Mouse (Mus musculus): ENCODE data around the gene Hoxc4. TPM values are rescaled to one million over a fixed set of nuclear protein-coding genes. Genes with fewer than 3 reads are reported as not detected.

Hoxc4 gene
- polyA plus RNA-seq, 1 experiment from 2014 or later, result 61.2 TPM

GRCm38 (mm10) chr15:103015009-103015399 is 3.7 kb upstream of the Hoxc4 start:
- ATAC-seq, result 0 out of 2 replicates have a peak, but pooled peaks have one; percentile 9
- H3K4me2 ChIP-seq (ENCODE audit: low read length), result peak overlapping the region; percentile 62
- WGBS, result 1% methylated on average over 28 of the region's 28 CpGs
- H3K36me3 ChIP-seq (ENCODE audit: control insufficient read depth, insufficient read depth, low read length), result no peaks in the 10 kb centered on the region
- H3K27me3 ChIP-seq (replicated peaks; ENCODE audit: control insufficient read depth, insufficient read depth, low read length), result peaks cover 68% of the 10 kb centered on the region
- peak overlapping the region; percentile 73 for H3K27ac ChIP-seq (ENCODE audit: low read depth, low read length)
- H3K4me3 ChIP-seq (ENCODE audit: low read length), result peak overlapping the region; percentile 41
- H3K4me1 ChIP-seq (ENCODE audit: control insufficient read depth, insufficient read depth, low read depth, low read length), result peaks cover 3% of the 10 kb centered on the region
- H3K9me3 ChIP-seq (ENCODE audit: control insufficient read depth, low read length), result no peaks in the 10 kb centered on the region
- peak overlapping the region; percentile 66 for H3K9ac ChIP-seq (ENCODE audit: low read depth, low read length)

- Histone ChIP-seq H3K9me3 (ENCODE audit: control insufficient read depth, low read length) (no peaks in the 10 kb centered on the region), H3K36me3 (ENCODE audit: control insufficient read depth, insufficient read depth, low read length) (no peaks in the 10 kb centered on the region), H3K9ac (ENCODE audit: low read depth, low read length) (peak overlapping the region; percentile 66), H3K27ac (ENCODE audit: low read depth, low read length) (peak overlapping the region; percentile 73), H3K4me2 (ENCODE audit: low read length) (peak overlapping the region; percentile 62), H3K27me3 (replicated peaks; ENCODE audit: control insufficient read depth, insufficient read depth, low read length) (peaks cover 65% of the 10 kb centered on the region), H3K4me1 (ENCODE audit: control insufficient read depth, insufficient read depth, low read depth, low read length) (peaks cover 3% of the 10 kb centered on the region), H3K4me3 (ENCODE audit: low read length) (peak overlapping the region; percentile 41)
- no peak for ATAC-seq
- 7% methylated on average over 19 of the region's 19 CpGs for WGBS
Observed at GRCm38 (mm10) chr15:103015406-103016166, 3.1 kb upstream of the Hoxc4 start.

DNA sequence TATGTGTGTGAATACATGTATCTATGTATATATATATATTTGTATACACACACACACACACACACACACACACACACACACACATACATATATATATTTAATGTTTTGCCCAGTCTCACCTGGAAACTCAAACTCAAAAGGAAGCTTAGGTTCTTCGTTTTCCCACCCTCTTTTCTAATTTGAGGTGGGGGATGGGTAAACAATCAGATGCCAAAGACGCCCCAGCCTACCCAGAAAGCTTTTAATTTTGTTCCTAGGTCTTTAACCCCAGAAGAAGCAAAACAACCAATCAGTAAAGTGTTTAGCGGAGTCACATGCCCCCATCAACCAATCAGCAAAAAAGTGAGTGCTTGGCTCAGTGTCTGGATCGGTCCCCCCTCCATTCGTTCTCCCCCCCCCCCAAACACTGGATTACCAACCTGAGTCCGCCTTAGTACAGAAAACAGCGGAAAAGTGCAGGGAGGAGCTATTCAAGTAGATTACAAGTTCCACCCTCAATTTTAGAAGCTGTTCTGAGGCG is 2.2 kb downstream of the Hoxc4 start:
- peak overlapping the region; percentile 19 for H3K4me3 ChIP-seq (ENCODE audit: low read length)
- H3K4me1 ChIP-seq (ENCODE audit: control insufficient read depth, insufficient read depth, low read depth, low read length), result no peaks in the 10 kb centered on the region
- H3K9ac ChIP-seq (ENCODE audit: low read depth, low read length), result no peak overlapping the region
- H3K4me2 ChIP-seq (ENCODE audit: low read length), result peak overlapping the region; percentile 38
- H3K27me3 ChIP-seq (replicated peaks; ENCODE audit: control insufficient read depth, insufficient read depth, low read length), result peaks cover 65% of the 10 kb centered on the region
- ATAC-seq, result no peak
- H3K36me3 ChIP-seq (ENCODE audit: control insufficient read depth, insufficient read depth, low read length), result no peaks in the 10 kb centered on the region
- H3K27ac ChIP-seq (ENCODE audit: low read depth, low read length), result no peak overlapping the region
- 2% methylated on average over 8 of the region's 8 CpGs for WGBS
- no peaks in the 10 kb centered on the region for H3K9me3 ChIP-seq (ENCODE audit: control insufficient read depth, low read length)

DNA sequence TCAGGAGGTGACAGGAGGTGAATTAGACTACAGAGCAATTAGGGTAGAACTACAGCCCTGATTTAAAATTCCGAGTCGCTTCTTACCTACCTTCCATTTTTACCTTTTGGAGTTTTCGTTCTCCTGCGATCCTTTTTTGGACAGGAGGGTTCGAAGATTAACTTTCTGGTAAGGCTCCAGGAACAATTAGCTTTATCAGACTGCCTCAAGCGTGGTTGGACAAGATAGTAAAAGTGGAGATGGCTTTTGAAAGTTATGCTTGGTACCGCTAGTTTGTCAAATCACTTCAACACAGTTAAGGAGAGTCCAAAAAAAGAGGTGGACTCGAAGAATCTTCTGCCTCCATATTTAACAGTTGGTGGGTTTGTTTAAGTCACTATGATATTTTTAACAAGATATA is 2.8 kb downstream of the Hoxc4 start:
- Histone ChIP-seq H3K9me3 (ENCODE audit: control insufficient read depth, low read length) (no peaks in the 10 kb centered on the region), H3K27ac (ENCODE audit: low read depth, low read length) (no peak overlapping the region), H3K9ac (ENCODE audit: low read depth, low read length) (no peak overlapping the region), H3K4me2 (ENCODE audit: low read length) (peak overlapping the region; percentile 38), H3K36me3 (ENCODE audit: control insufficient read depth, insufficient read depth, low read length) (no peaks in the 10 kb centered on the region), H3K4me1 (ENCODE audit: control insufficient read depth, insufficient read depth, low read depth, low read length) (no peaks in the 10 kb centered on the region), H3K4me3 (ENCODE audit: low read length) (no peak overlapping the region), H3K27me3 (replicated peaks; ENCODE audit: control insufficient read depth, insufficient read depth, low read length) (peaks cover 62% of the 10 kb centered on the region)
- no peak for ATAC-seq
- WGBS, result 8% methylated on average over 8 of the region's 8 CpGs

DNA sequence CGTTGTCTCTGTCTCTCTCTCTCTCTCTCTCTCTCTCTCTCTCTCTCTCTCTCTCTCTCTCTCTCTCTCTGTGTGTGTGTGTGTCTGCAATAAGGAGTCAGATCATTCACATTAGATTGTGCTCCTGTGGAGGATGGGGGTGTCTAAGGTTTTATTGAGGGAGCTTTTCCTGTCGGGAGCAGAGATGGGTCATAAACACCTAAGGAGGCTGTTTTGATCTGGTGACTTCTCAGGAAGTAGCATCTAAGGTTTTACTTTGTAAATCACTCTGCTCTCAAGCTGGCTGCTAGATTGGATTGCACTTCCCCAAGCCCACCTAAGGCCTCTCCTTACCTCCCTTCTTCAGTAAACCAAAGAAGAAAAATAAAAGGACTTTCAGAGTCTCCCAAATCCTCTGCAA is 5.4 kb downstream of the Hoxc4 start:
- no peak overlapping the region for H3K4me3 ChIP-seq (ENCODE audit: low read length)
- no peak overlapping the region for H3K9ac ChIP-seq (ENCODE audit: low read depth, low read length)
- no peak for ATAC-seq
- peaks cover 58% of the 10 kb centered on the region for H3K27me3 ChIP-seq (replicated peaks; ENCODE audit: control insufficient read depth, insufficient read depth, low read length)
- H3K27ac ChIP-seq (ENCODE audit: low read depth, low read length), result no peak overlapping the region
- H3K9me3 ChIP-seq (ENCODE audit: control insufficient read depth, low read length), result no peaks in the 10 kb centered on the region
- 7% methylated on average over 2 of the region's 2 CpGs for whole genome bisulfite sequencing
- no peaks in the 10 kb centered on the region for H3K4me1 ChIP-seq (ENCODE audit: control insufficient read depth, insufficient read depth, low read depth, low read length)
- H3K4me2 ChIP-seq (ENCODE audit: low read length), result no peak overlapping the region
- H3K36me3 ChIP-seq (ENCODE audit: control insufficient read depth, insufficient read depth, low read length), result no peaks in the 10 kb centered on the region

DNA sequence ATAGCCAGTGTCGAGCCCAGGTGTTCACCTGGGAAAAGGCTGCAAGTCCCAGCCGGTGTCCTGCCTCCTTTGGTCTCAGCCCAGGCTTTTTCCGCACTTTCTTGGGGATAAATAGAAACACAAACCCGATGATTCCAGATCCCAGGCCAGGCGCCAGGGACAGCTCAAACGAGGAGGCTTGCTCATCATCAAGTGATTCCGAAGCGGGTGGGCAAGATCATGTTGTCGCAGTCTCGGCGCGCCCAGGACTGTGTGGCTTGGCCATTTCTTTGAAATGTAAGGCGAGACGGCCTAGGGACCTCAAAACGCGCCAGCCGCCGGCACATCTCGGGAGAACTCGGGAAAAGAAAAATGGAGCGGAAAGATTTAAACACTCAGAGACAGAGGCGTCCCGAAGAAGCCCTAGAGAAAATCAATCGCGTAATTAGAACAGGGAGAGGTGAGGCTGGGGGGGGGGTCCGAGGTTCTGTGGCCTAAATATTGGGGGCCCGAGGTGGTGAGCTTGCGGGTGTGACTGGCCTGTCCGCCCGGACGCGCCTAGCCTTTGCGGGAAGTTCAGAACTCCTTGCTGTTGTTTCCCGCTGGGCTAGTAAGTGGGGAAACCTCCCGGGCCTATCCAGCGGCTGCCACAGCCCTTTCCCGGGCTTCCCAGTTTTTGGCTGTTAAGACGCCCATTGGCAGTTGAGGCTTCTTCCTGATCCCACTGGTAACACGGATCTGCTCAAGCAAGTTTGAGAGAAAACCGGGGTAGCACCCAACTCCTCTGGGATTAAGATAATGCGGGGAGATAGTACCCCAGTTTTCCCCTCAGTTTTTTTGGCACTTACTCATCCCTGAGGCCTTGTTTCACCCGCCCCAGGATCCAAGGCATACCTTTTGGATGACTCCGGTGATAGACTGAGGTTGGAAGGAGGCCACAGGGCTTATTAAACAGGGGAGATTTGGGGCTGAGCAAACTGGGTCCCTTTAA is 8.8 kb downstream of the Hoxc4 start:
- peak overlapping the region; percentile 50 for H3K4me2 ChIP-seq (ENCODE audit: low read length)
- H3K4me3 ChIP-seq (ENCODE audit: low read length), result peak overlapping the region; percentile 7
- H3K9ac ChIP-seq (ENCODE audit: low read depth, low read length), result peak overlapping the region; percentile 51
- no peak for ATAC-seq
- H3K36me3 ChIP-seq (ENCODE audit: control insufficient read depth, insufficient read depth, low read length), result no peaks in the 10 kb centered on the region
- no peaks in the 10 kb centered on the region for H3K9me3 ChIP-seq (ENCODE audit: control insufficient read depth, low read length)
- 4% methylated on average over 43 of the region's 43 CpGs for WGBS
- H3K27ac ChIP-seq (ENCODE audit: low read depth, low read length), result peak overlapping the region; percentile 72
- no peaks in the 10 kb centered on the region for H3K4me1 ChIP-seq (ENCODE audit: control insufficient read depth, insufficient read depth, low read depth, low read length)
- peaks cover 49% of the 10 kb centered on the region for H3K27me3 ChIP-seq (replicated peaks; ENCODE audit: control insufficient read depth, insufficient read depth, low read length)

DNA sequence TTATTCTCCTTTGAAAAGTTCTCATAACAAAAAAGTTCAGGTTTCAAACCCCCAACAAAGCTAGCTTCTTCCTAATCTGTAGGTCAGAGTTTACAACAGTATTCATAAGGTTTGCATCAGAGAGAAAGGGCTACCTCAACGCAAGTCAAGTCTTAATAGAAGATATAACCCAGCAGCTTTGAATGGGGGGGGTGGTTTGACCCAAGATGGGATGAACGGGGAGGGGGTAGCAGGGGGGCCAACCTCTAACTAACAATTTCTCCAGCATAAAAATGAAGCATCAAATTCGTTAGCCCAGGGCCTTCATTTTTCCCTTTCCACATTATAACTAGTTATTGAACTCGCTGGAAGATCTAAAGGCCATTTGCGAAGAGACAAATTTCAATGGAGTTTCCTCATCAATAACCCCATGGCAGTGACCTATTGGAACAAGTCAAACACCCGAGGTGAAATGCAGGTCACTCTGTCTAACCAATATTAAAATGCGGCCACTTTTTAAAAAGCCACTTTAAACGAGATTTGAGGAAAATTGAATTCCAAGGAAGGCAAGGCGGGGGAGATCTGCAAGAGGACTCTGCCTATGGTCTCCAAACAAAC is 10.3 kb downstream of the Hoxc4 start:
- Histone ChIP-seq H3K27me3 (replicated peaks; ENCODE audit: control insufficient read depth, insufficient read depth, low read length) (peaks cover 45% of the 10 kb centered on the region), H3K4me2 (ENCODE audit: low read length) (no peak overlapping the region), H3K36me3 (ENCODE audit: control insufficient read depth, insufficient read depth, low read length) (no peaks in the 10 kb centered on the region), H3K4me3 (ENCODE audit: low read length) (no peak overlapping the region), H3K9me3 (ENCODE audit: control insufficient read depth, low read length) (no peaks in the 10 kb centered on the region), H3K27ac (ENCODE audit: low read depth, low read length) (no peak overlapping the region), H3K9ac (ENCODE audit: low read depth, low read length) (no peak overlapping the region), H3K4me1 (ENCODE audit: control insufficient read depth, insufficient read depth, low read depth, low read length) (no peaks in the 10 kb centered on the region)
- ATAC-seq, result no peak
- 14% methylated on average over 9 of the region's 9 CpGs for WGBS

GRCm38 (mm10) chr15:103030142-103030541 is 11.4 kb downstream of the Hoxc4 start:
- Histone ChIP-seq H3K4me3 (ENCODE audit: low read length) (peak overlapping the region; percentile 11; the same call in 1 of the 2 replicates), H3K36me3 (ENCODE audit: control insufficient read depth, insufficient read depth, low read length) (no peaks in the 10 kb centered on the region), H3K27ac (ENCODE audit: low read depth, low read length) (peak overlapping the region; percentile 64; the same call in 1 of the 2 replicates), H3K4me2 (ENCODE audit: low read length) (peak overlapping the region; percentile 40), H3K27me3 (replicated peaks; ENCODE audit: control insufficient read depth, insufficient read depth, low read length) (peaks cover 43% of the 10 kb centered on the region), H3K9me3 (ENCODE audit: control insufficient read depth, low read length) (no peaks in the 10 kb centered on the region), H3K9ac (ENCODE audit: low read depth, low read length) (peak overlapping the region; percentile 35; the same call in 1 of the 2 replicates), H3K4me1 (ENCODE audit: control insufficient read depth, insufficient read depth, low read depth, low read length) (no peaks in the 10 kb centered on the region)
- 7% methylated on average over 8 of the region's 8 CpGs for WGBS
- ATAC-seq, result no peak
